Mouse (Mus musculus): Measurements from ENCODE around the gene Lexm. TPM values are rescaled to one million over a fixed set of nuclear protein-coding genes. Genes with fewer than 3 reads are reported as not detected.

Gene Lexm
- total and polyA plus RNA-seq, 3 experiments, result not detected

- H3K79me2 ChIP-seq (replicated peaks; ENCODE audit: control insufficient read depth, insufficient read depth, low read length), result no peaks in the 10 kb centered on the region
- no peak overlapping the region for H3K27ac ChIP-seq
- H3K4me3 ChIP-seq, result no peak overlapping the region
- intact Hi-C loops (cut with DNase I), result no loop called here
- H3K4me1 ChIP-seq (ENCODE audit: control insufficient read depth, insufficient read depth, low read length), result peaks cover 4% of the 10 kb centered on the region; the same call in 1 of the 2 replicates
- TF ChIP-seq POLR2A (IDR thresholded peaks at IDR 0.05; ENCODE audit: insufficient read depth, low read depth, low read length) (no peak), EP300 (IDR thresholded peaks at IDR 0.05; ENCODE audit: insufficient read depth, low read depth, low read length) (no peak), CTCF (IDR thresholded peaks at IDR 0.05) (no peak)
- WGBS, result 80% methylated on average over 5 of the region's 5 CpGs
- H3K27me3 ChIP-seq (ENCODE audit: control insufficient read depth, insufficient read depth, low read length), result peaks cover 2% of the 10 kb centered on the region; the same call in 1 of the 2 replicates
- H3K9ac ChIP-seq (ENCODE audit: low read depth, low read length), result no peak overlapping the region
- H3K36me3 ChIP-seq (ENCODE audit: control insufficient read depth, insufficient read depth, low read length), result no peaks in the 10 kb centered on the region
- DNase-seq, result no peak
Observed at GRCm38 (mm10) chr4:106557262-106557661, 59.8 kb downstream of the Lexm start.

- no peak overlapping the region for H3K9ac ChIP-seq (ENCODE audit: low read depth, low read length)
- WGBS, result 55% methylated on average over 8 of the region's 8 CpGs
- H3K4me3 ChIP-seq, result no peak overlapping the region
- no peaks in the 10 kb centered on the region for H3K4me1 ChIP-seq (ENCODE audit: control insufficient read depth, insufficient read depth, low read length)
- H3K27me3 ChIP-seq (ENCODE audit: control insufficient read depth, insufficient read depth, low read length), result peaks cover 2% of the 10 kb centered on the region; the same call in 1 of the 2 replicates
- H3K79me2 ChIP-seq (replicated peaks; ENCODE audit: control insufficient read depth, insufficient read depth, low read length), result no peaks in the 10 kb centered on the region
- no peaks in the 10 kb centered on the region for H3K36me3 ChIP-seq (ENCODE audit: control insufficient read depth, insufficient read depth, low read length)
- no peak for TF ChIP-seq CTCF (IDR thresholded peaks at IDR 0.05)
- no peak for TF ChIP-seq POLR2A (IDR thresholded peaks at IDR 0.05; ENCODE audit: insufficient read depth, low read depth, low read length)
- DNase-seq, result no peak
- no peak overlapping the region for H3K27ac ChIP-seq
- intact Hi-C loops (cut with DNase I), result no loop called here
Observed at GRCm38 (mm10) chr4:106550516-106551166, 66.4 kb downstream of the Lexm start.

- Histone ChIP-seq H3K4me1 (ENCODE audit: control insufficient read depth, insufficient read depth, low read length) (no peaks in the 10 kb centered on the region), H3K9ac (ENCODE audit: low read depth, low read length) (no peak overlapping the region), H3K27me3 (ENCODE audit: control insufficient read depth, insufficient read depth, low read length) (no peaks in the 10 kb centered on the region), H3K79me2 (replicated peaks; ENCODE audit: control insufficient read depth, insufficient read depth, low read length) (no peaks in the 10 kb centered on the region), H3K4me3 (no peak overlapping the region), H3K36me3 (ENCODE audit: control insufficient read depth, insufficient read depth, low read length) (no peaks in the 10 kb centered on the region), H3K27ac (no peak overlapping the region)
- TF ChIP-seq POLR2A (IDR thresholded peaks at IDR 0.05; ENCODE audit: insufficient read depth, low read depth, low read length), result no peak
- TF ChIP-seq EP300 (IDR thresholded peaks at IDR 0.05; ENCODE audit: insufficient read depth, low read depth, low read length), result no peak
- TF ChIP-seq CTCF (IDR thresholded peaks at IDR 0.05), result no peak
- no peak for DNase-seq
- 62% methylated on average over 3 of the region's 3 CpGs for WGBS
- intact Hi-C loops (cut with DNase I), result no loop called here
Observed at GRCm38 (mm10) chr4:106548113-106548512, 68.9 kb downstream of the Lexm start.

- WGBS, result 83% methylated on average over 1 of the region's 1 CpGs
- no peaks in the 10 kb centered on the region for H3K4me1 ChIP-seq (ENCODE audit: control insufficient read depth, insufficient read depth, low read length)
Observed at GRCm38 (mm10) chr4:106546896-106547295, 70.1 kb downstream of the Lexm start.

GRCm38 (mm10) chr4:106545817-106546373, 71.1 kb downstream of the Lexm start:
- Histone ChIP-seq H3K79me2 (replicated peaks; ENCODE audit: control insufficient read depth, insufficient read depth, low read length) (no peaks in the 10 kb centered on the region), H3K27ac (no peak overlapping the region), H3K4me1 (ENCODE audit: control insufficient read depth, insufficient read depth, low read length) (no peaks in the 10 kb centered on the region), H3K36me3 (ENCODE audit: control insufficient read depth, insufficient read depth, low read length) (no peaks in the 10 kb centered on the region), H3K27me3 (ENCODE audit: control insufficient read depth, insufficient read depth, low read length) (no peaks in the 10 kb centered on the region), H3K4me3 (no peak overlapping the region), H3K9ac (ENCODE audit: low read depth, low read length) (no peak overlapping the region)
- DNase-seq, result no peak
- WGBS, result 34% methylated on average over 8 of the region's 8 CpGs
- intact Hi-C loops (cut with DNase I), result no loop called here
- TF ChIP-seq EP300 (IDR thresholded peaks at IDR 0.05; ENCODE audit: insufficient read depth, low read depth, low read length) (no peak), CTCF (IDR thresholded peaks at IDR 0.05) (no peak), POLR2A (IDR thresholded peaks at IDR 0.05; ENCODE audit: insufficient read depth, low read depth, low read length) (no peak)

More at GRCm38 (mm10) chr4:106546896-106547295, 70.1 kb downstream of the Lexm start:
- H3K36me3 ChIP-seq (ENCODE audit: control insufficient read depth, insufficient read depth, low read length), result no peaks in the 10 kb centered on the region
- H3K9ac ChIP-seq (ENCODE audit: low read depth, low read length), result no peak overlapping the region
- TF ChIP-seq CTCF (IDR thresholded peaks at IDR 0.05), result no peak
- TF ChIP-seq POLR2A (IDR thresholded peaks at IDR 0.05; ENCODE audit: insufficient read depth, low read depth, low read length), result no peak
- no peak for TF ChIP-seq EP300 (IDR thresholded peaks at IDR 0.05; ENCODE audit: insufficient read depth, low read depth, low read length)
- no peak for DNase-seq
- no peak overlapping the region for H3K27ac ChIP-seq
- intact Hi-C loops (cut with DNase I), result no loop called here
- H3K4me3 ChIP-seq, result no peak overlapping the region
- no peaks in the 10 kb centered on the region for H3K27me3 ChIP-seq (ENCODE audit: control insufficient read depth, insufficient read depth, low read length)
- no peaks in the 10 kb centered on the region for H3K79me2 ChIP-seq (replicated peaks; ENCODE audit: control insufficient read depth, insufficient read depth, low read length)

GRCm38 (mm10) chr4:106542211-106542610, 74.8 kb downstream of the Lexm start:
- no peaks in the 10 kb centered on the region for H3K36me3 ChIP-seq (ENCODE audit: control insufficient read depth, insufficient read depth, low read length)
- H3K4me1 ChIP-seq (ENCODE audit: control insufficient read depth, insufficient read depth, low read length), result no peaks in the 10 kb centered on the region
- H3K27ac ChIP-seq, result no peak overlapping the region
- H3K9ac ChIP-seq (ENCODE audit: low read depth, low read length), result no peak overlapping the region
- no peaks in the 10 kb centered on the region for H3K79me2 ChIP-seq (replicated peaks; ENCODE audit: control insufficient read depth, insufficient read depth, low read length)
- intact Hi-C loops (cut with DNase I), result no loop called here
- H3K4me3 ChIP-seq, result no peak overlapping the region
- H3K27me3 ChIP-seq (ENCODE audit: control insufficient read depth, insufficient read depth, low read length), result no peaks in the 10 kb centered on the region
- WGBS, result 79% methylated on average over 2 of the region's 2 CpGs
- TF ChIP-seq POLR2A (IDR thresholded peaks at IDR 0.05; ENCODE audit: insufficient read depth, low read depth, low read length) (no peak), CTCF (IDR thresholded peaks at IDR 0.05) (no peak), EP300 (IDR thresholded peaks at IDR 0.05; ENCODE audit: insufficient read depth, low read depth, low read length) (no peak)
- no peak for DNase-seq
